Mouse (Mus musculus): ENCODE measurements around the gene Sigirr.

Gene Sigirr

GRCm38 (mm10) chr7:141060426-141061242 lies 39.7 kb downstream of the Sigirr start, which contains the start of gene B4galnt4:
Gene B4galnt4 (plus strand): TSS chr7:141061104.
- DNase-seq (ENCODE audit: low spot score): no peak

GRCm38 (mm10) chr7:141059929-141060328 lies 40.4 kb downstream of the Sigirr start:
- no peak for DNase-seq (ENCODE audit: low spot score)

- DNase-seq (ENCODE audit: low spot score): no peak
These were observed 41.6 kb downstream of the Sigirr start for GRCm38 (mm10) chr7:141058601-141059341.

GRCm38 (mm10) chr7:141057541-141057940 lies 42.8 kb downstream of the Sigirr start:
- DNase-seq (ENCODE audit: low spot score): no peak

- DNase-seq (ENCODE audit: low spot score): no peak
These were observed 43.4 kb downstream of the Sigirr start for GRCm38 (mm10) chr7:141056976-141057375.

- DNase-seq (ENCODE audit: low spot score): no peak
These were observed 44.6 kb downstream of the Sigirr start for GRCm38 (mm10) chr7:141055785-141056184.

GRCm38 (mm10) chr7:141052421-141052820 lies 48.0 kb downstream of the Sigirr start:
- no peak for DNase-seq (ENCODE audit: low spot score)

- DNase-seq (ENCODE audit: low spot score): no peak
These were observed 48.4 kb downstream of the Sigirr start for GRCm38 (mm10) chr7:141052016-141052415.

GRCm38 (mm10) chr7:141051060-141051685 lies 49.2 kb downstream of the Sigirr start:
- no peak for DNase-seq (ENCODE audit: low spot score)

GRCm38 (mm10) chr7:141049326-141049725 lies 51.0 kb downstream of the Sigirr start:
- DNase-seq (ENCODE audit: low spot score): no peak

- DNase-seq (ENCODE audit: low spot score): peak; percentile 80
These were observed 51.9 kb downstream of the Sigirr start for GRCm38 (mm10) chr7:141048226-141049218.

GRCm38 (mm10) chr7:141047581-141048225 lies 52.7 kb downstream of the Sigirr start:
- DNase-seq (ENCODE audit: low spot score): no peak

GRCm38 (mm10) chr7:141046931-141047580 lies 53.3 kb downstream of the Sigirr start:
- DNase-seq (ENCODE audit: low spot score): no peak

GRCm38 (mm10) chr7:141042539-141042938 lies 57.8 kb downstream of the Sigirr start:
- no peak for DNase-seq (ENCODE audit: low spot score)

GRCm38 (mm10) chr7:141041661-141042060 lies 58.7 kb downstream of the Sigirr start:
- no peak for DNase-seq (ENCODE audit: low spot score)
